Mouse (Mus musculus): Measurements from ENCODE around the gene Lgsn.

The Lgsn gene

GRCm38 (mm10) chr1:31214831-31215230, 38.6 kb downstream of the Lgsn start:
- in situ Hi-C loops (cut with MboI), result no loop called here

GRCm38 (mm10) chr1:31220599-31221250, 44.5 kb downstream of the Lgsn start:
- in situ Hi-C loops (cut with MboI), result no loop called here

GRCm38 (mm10) chr1:31222564-31222963, 46.4 kb downstream of the Lgsn start, which contains the start of the genes 4931428L18Rik and Pih1d3:
Gene 4931428L18Rik (minus strand): TSS chr1:31222684.
Gene Pih1d3 (plus strand): TSS chr1:31222838.
- in situ Hi-C loops (cut with MboI), result no loop called here

- in situ Hi-C loops (cut with MboI), result no loop called here
Measured at GRCm38 (mm10) chr1:31233319-31234036, 57.3 kb downstream of the Lgsn start.
